Mouse (Mus musculus) ES-Bruce4 (cell line): ENCODE measurements around the gene Podxl2. TPM values are rescaled to one million over a fixed set of nuclear protein-coding genes. Genes with fewer than 3 reads are reported as not detected.

Source experiments
- H3K27ac ChIP-seq: 2 replicates; pipeline ENCODE4 v1.5.1; 2012; ENCODE audit warnings: low read length, inconsistent platforms; ENCODE audit not compliant: insufficient read depth
- H3K27me3 ChIP-seq: 2 replicates; pipeline ENCODE4 v1.6.1; 2012; ENCODE audit warnings: mild to moderate bottlenecking, low read length, inconsistent platforms; ENCODE audit not compliant: control insufficient read depth, poor library complexity, insufficient read depth, severe bottlenecking
- H3K36me3 ChIP-seq: 2 replicates; pipeline ENCODE4 v1.6.1; 2012; ENCODE audit warnings: inconsistent platforms, mild to moderate bottlenecking, low read length, moderate library complexity; ENCODE audit not compliant: control insufficient read depth, poor library complexity, insufficient read depth, severe bottlenecking
- H3K4me1 ChIP-seq: one replicate; pipeline ENCODE4 v1.8.1; 2011; ENCODE audit warnings: low read length; ENCODE audit not compliant: control insufficient read depth, insufficient read depth
- H3K4me3 ChIP-seq: 2 replicates; pipeline ENCODE4 v1.5.1; 2011; ENCODE audit warnings: low read depth, mild to moderate bottlenecking, low read length
- H3K9ac ChIP-seq: 2 replicates; pipeline ENCODE4 v1.6.1; 2012; ENCODE audit warnings: low read depth, mild to moderate bottlenecking, inconsistent platforms; ENCODE audit not compliant: poor library complexity, severe bottlenecking
- H3K9me3 ChIP-seq: replicated peaks from 2 replicates; pipeline ENCODE4 v1.6.1; 2012; ENCODE audit warnings: mild to moderate bottlenecking, low read length, inconsistent platforms; ENCODE audit not compliant: control insufficient read depth, poor library complexity, insufficient read depth, severe bottlenecking
- CTCF ChIP-seq: IDR thresholded peaks from one replicate; pipeline ENCODE4 v1.8.1; 2011; ENCODE audit warnings: low read depth, low read length
- EP300 ChIP-seq: IDR thresholded peaks from 2 replicates; pipeline ENCODE4 v1.6.1; 2011; ENCODE audit warnings: low read depth, low read length; ENCODE audit not compliant: insufficient read depth
- POLR2A ChIP-seq: IDR thresholded peaks from one replicate; pipeline ENCODE4 v1.8.1; 2011; ENCODE audit warnings: low read length; ENCODE audit not compliant: insufficient read depth
- polyA plus RNA-seq: library from polyadenylated mRNA; stranded (reverse); fragments of >200 nt; gene quantifications from 2 replicates; pipeline ENCODE4 v1.2.4, GENCODE M21; 2011; ENCODE audit warnings: low read depth; ENCODE audit not compliant: missing spikeins, insufficient read depth, insufficient read length

Podxl2 gene
- polyA plus RNA-seq, 1 experiment, result 1.2 TPM

- Histone ChIP-seq H3K27me3 (no peaks in the 10 kb centered on the region), H3K36me3 (no peaks in the 10 kb centered on the region), H3K4me3 (no peak overlapping the region), H3K9me3 (no peaks in the 10 kb centered on the region), H3K4me1 (no peaks in the 10 kb centered on the region), H3K27ac (no peak overlapping the region), H3K9ac (no peak overlapping the region)
- no peak for TF ChIP-seq CTCF
- no peak for TF ChIP-seq POLR2A
- no peak for TF ChIP-seq EP300
Measured at GRCm38 (mm10) chr6:88816913-88817312, 57.9 kb downstream of the Podxl2 start.

- H3K9ac ChIP-seq, result no peak overlapping the region
- no peaks in the 10 kb centered on the region for H3K4me1 ChIP-seq
- no peak overlapping the region for H3K27ac ChIP-seq
- H3K9me3 ChIP-seq, result no peaks in the 10 kb centered on the region
- H3K4me3 ChIP-seq, result no peak overlapping the region
- TF ChIP-seq EP300 (no peak), CTCF (no peak), POLR2A (no peak)
- no peaks in the 10 kb centered on the region for H3K36me3 ChIP-seq
- no peaks in the 10 kb centered on the region for H3K27me3 ChIP-seq
Measured at GRCm38 (mm10) chr6:88815489-88815888, 59.4 kb downstream of the Podxl2 start.

- TF ChIP-seq EP300, result no peak
- no peak for TF ChIP-seq POLR2A
- TF ChIP-seq CTCF, result no peak
- no peaks in the 10 kb centered on the region for H3K9me3 ChIP-seq
- no peaks in the 10 kb centered on the region for H3K4me1 ChIP-seq
- no peak overlapping the region for H3K9ac ChIP-seq
- H3K36me3 ChIP-seq, result no peaks in the 10 kb centered on the region
- H3K4me3 ChIP-seq, result no peak overlapping the region
- no peak overlapping the region for H3K27ac ChIP-seq
- H3K27me3 ChIP-seq, result no peaks in the 10 kb centered on the region
Measured at GRCm38 (mm10) chr6:88815036-88815435, 59.8 kb downstream of the Podxl2 start.

- H3K9ac ChIP-seq, result no peak overlapping the region
- TF ChIP-seq CTCF (no peak), EP300 (no peak), POLR2A (no peak)
- H3K9me3 ChIP-seq, result no peaks in the 10 kb centered on the region
- no peak overlapping the region for H3K4me3 ChIP-seq
- H3K27me3 ChIP-seq, result no peaks in the 10 kb centered on the region
- H3K27ac ChIP-seq, result no peak overlapping the region
- no peaks in the 10 kb centered on the region for H3K36me3 ChIP-seq
- no peaks in the 10 kb centered on the region for H3K4me1 ChIP-seq
Measured at GRCm38 (mm10) chr6:88813832-88814231, 61.0 kb downstream of the Podxl2 start.

GRCm38 (mm10) chr6:88812886-88813285 is 62.0 kb downstream of the Podxl2 start:
- H3K27me3 ChIP-seq, result no peaks in the 10 kb centered on the region
- H3K4me1 ChIP-seq, result no peaks in the 10 kb centered on the region
- H3K27ac ChIP-seq, result no peak overlapping the region
- no peaks in the 10 kb centered on the region for H3K9me3 ChIP-seq
- no peak overlapping the region for H3K9ac ChIP-seq
- no peaks in the 10 kb centered on the region for H3K36me3 ChIP-seq
- TF ChIP-seq EP300 (no peak), POLR2A (no peak), CTCF (peak; percentile 3)
- H3K4me3 ChIP-seq, result no peak overlapping the region

- Histone ChIP-seq H3K4me3 (no peak overlapping the region), H3K27ac (no peak overlapping the region), H3K9ac (no peak overlapping the region), H3K36me3 (no peaks in the 10 kb centered on the region), H3K9me3 (no peaks in the 10 kb centered on the region), H3K27me3 (no peaks in the 10 kb centered on the region), H3K4me1 (no peaks in the 10 kb centered on the region)
- no peak for TF ChIP-seq POLR2A
- no peak for TF ChIP-seq CTCF
- no peak for TF ChIP-seq EP300
Measured at GRCm38 (mm10) chr6:88811880-88812400, 62.9 kb downstream of the Podxl2 start.
